Mouse (Mus musculus): Measurements from ENCODE around the gene Map7d2. TPM values are rescaled to one million over a fixed set of nuclear protein-coding genes. Genes with fewer than 3 reads are reported as not detected.

Gene Map7d2
- polyA plus RNA-seq (2015; fragmentation: Nextera tagmentation; extraction: Ambion mirVana): 83.3 and 86.6 TPM in 2 replicates

GRCm38 (mm10) chrX:159414130-159414828, at the start of gene Map7d2:
Gene Map7d2 (plus strand): TSS chrX:159414572.

DNA sequence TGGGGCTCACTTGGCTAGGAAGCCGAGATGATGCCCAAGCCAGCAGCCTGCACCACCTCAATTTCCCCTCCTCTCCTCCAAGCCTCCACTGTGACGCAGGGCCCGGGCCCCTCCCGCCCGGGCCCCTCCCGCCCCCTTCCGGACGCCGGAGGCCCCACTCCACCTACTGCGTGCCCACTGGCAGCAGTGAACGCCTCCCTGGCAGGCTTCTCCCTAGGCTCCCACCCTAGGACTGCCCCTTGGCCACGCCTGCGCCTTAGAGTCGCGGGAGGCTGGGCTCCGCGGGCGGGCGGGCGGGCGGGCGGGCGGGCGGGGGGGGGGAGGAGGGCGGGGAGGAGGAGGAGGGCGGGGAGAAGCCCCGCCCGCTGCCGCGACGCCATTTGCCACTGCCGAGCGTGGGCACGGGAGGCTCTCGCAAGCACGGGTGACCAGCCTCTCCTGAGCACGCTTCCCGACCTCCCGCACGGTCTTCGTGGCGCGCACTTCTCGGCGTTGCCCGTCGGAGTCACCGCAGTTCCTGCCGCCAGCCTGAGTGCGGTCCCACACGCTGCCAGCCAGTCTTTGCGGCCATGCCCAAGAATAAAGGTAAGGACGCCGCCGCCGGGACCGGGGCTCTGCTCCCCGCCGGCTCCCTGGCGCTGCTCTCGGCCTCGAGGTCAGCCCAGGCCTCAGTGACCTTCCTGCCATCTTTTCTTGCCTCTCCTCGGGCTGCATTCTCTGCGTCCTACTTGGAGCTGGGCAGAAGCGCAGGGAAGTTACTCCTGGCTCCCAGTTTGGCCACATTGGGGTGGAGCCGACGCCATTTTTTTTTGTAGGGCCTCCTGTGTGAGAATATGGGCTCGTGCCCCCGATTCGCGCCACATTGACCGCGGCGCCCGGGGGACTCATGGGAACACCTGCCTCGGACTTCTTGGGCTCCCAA, 42.3 kb upstream of the Map7d2 start, which contains the start of gene Eif1ax:
Gene Eif1ax (plus strand): TSS at position 348 of the 922 bp plus-strand sequence.

DNA sequence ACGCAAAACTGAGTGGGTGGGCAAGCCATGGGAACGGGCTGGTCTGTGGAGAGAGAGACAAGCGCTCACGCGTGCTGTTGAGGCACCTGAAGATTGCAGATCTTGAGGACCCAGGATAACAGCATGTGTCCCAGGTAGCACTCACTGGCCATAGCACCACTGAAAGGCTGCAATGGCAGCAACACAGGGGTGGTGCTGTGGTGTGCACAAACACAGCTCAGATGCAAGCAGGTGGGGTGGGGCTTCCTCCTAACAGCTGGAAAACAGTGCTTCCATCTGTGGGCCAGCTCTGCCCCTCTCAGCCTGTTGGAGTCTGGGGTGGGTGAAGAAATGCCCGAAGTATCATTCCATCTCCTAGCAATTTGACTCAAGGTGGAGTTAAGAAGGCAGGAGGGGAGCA, 112.0 kb downstream of the Map7d2 start, which contains the start of gene Bclaf3:
Gene Bclaf3 (plus strand): TSS at position 301 of the 400 bp plus-strand sequence.

Other genes starting within 250 kb of the Map7d2 start
- gene Rps6ka3, start 204.3 kb upstream of the Map7d2 start, polyA plus RNA-seq (2015; fragmentation: Nextera tagmentation; extraction: Ambion mirVana): 3.2 TPM in 2 replicates
- 80.2 and 92.2 TPM in 2 replicates for gene Eif1ax, start 42.4 kb upstream of the Map7d2 start, polyA plus RNA-seq (2015; fragmentation: Nextera tagmentation; extraction: Ambion mirVana)
- 15.4 and 16.5 TPM in 2 replicates for gene Bclaf3, start 112.1 kb downstream of the Map7d2 start, polyA plus RNA-seq (2015; fragmentation: Nextera tagmentation; extraction: Ambion mirVana)
- 43.0 and 46.1 TPM in 2 replicates for gene Sh3kbp1, start 212.7 kb downstream of the Map7d2 start, polyA plus RNA-seq (2015; fragmentation: Nextera tagmentation; extraction: Ambion mirVana)